Mouse (Mus musculus) spleen, adult 2 months (tissue): ENCODE results near the gene Uckl1.

Source experiments
- CTCF ChIP-seq: fragments of 200-500 bp; IDR thresholded peaks from 2 replicates; pipeline ENCODE4 v1.5.1; 2011; ENCODE audit warnings: mild to moderate bottlenecking, inconsistent platforms; ENCODE audit not compliant: insufficient read depth, insufficient read length, insufficient replicate concordance; ENCODE audit errors: extremely low read depth
- POLR2A ChIP-seq: fragments of 200-500 bp; IDR thresholded peaks from 2 replicates; pipeline ENCODE4 v1.6.1; 2011; ENCODE audit warnings: low read depth, low read length, inconsistent platforms

- TF ChIP-seq CTCF (peak; percentile 35; the same call in 1 of the 2 replicates), POLR2A (no peak)
These were observed 10.4 kb upstream of the Uckl1 start for GRCm38 (mm10) chr2:181594946-181595696.
